Mouse (Mus musculus): ENCODE measurements around the gene Polm. TPM values are rescaled to one million over a fixed set of nuclear protein-coding genes. Genes with fewer than 3 reads are reported as not detected.

The Polm gene
- polyA plus RNA-seq (2015; fragmentation: Nextera tagmentation; extraction: Ambion mirVana) = 7.3 TPM in 2 replicates

- no peaks in the 10 kb centered on the region for H3K9me3 ChIP-seq
- under 1% methylated on average over 63 of the region's 63 CpGs for WGBS
- peak; percentile 97 for ATAC-seq (ENCODE audit: low FRiP score, low read depth)
These were observed at the start of gene Polm for GRCm38 (mm10) chr11:5837251-5838246. Gene Polm, minus strand, starts transcription at chr11:5838016.

DNA sequence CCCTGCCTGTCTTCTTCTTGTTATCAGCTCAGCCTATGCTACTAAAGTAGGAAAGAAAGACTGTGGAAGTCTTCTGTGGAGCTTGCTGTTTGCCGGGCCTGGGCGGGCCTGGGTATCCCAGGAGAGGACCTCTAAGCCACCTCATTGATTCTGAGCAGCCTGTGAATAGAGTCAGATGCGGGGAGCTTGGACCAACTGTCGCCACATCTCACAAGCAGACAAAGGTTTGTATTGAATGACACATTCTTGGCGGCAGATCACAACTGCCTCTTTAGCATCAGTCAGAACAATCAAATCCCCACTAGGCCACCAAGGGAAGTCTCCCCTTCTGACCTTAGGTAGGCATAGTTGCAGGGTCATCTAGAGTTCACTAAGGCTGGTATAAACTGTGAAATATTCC is 49.4 kb upstream of the Polm start:
- Histone ChIP-seq H3K4me3 (no peak overlapping the region), H3K4me1 (replicated peaks) (peaks cover 10% of the 10 kb centered on the region), H3K27me3 (no peaks in the 10 kb centered on the region), H3K9me3 (no peaks in the 10 kb centered on the region), H3K9ac (no peak overlapping the region), H3K27ac (replicated peaks) (no peak overlapping the region), H3K4me2 (no peak overlapping the region), H3K36me3 (no peaks in the 10 kb centered on the region)
- 9% methylated on average over 5 of the region's 5 CpGs for WGBS
- ATAC-seq (ENCODE audit: low FRiP score, low read depth) = no peak

More at GRCm38 (mm10) chr11:5837251-5838246, at the start of gene Polm:
- peak within 1 kb of the TSS; percentile 80 for H3K27ac ChIP-seq (replicated peaks)
- peak within 1 kb of the TSS; percentile 82 for H3K9ac ChIP-seq
- peaks cover 10% of the 10 kb centered on the region; the same call in 1 of the 2 replicates for H3K4me1 ChIP-seq (replicated peaks)
- H3K4me2 ChIP-seq = peak within 1 kb of the TSS; percentile 96
- H3K36me3 ChIP-seq = no peaks in the 10 kb centered on the region; the same call in 1 of the 2 replicates
- H3K4me3 ChIP-seq = peak within 1 kb of the TSS; percentile 85
- H3K27me3 ChIP-seq = no peaks in the 10 kb centered on the region

- H3K9ac ChIP-seq = no peak overlapping the region
- no peak for ATAC-seq (ENCODE audit: low FRiP score, low read depth)
These were observed 48.4 kb upstream of the Polm start for GRCm38 (mm10) chr11:5886187-5886586.

GRCm38 (mm10) chr11:5882518-5882917 is 44.7 kb upstream of the Polm start:
- no peak overlapping the region for H3K4me3 ChIP-seq
- H3K27me3 ChIP-seq = no peaks in the 10 kb centered on the region
- H3K36me3 ChIP-seq = no peaks in the 10 kb centered on the region
- H3K9ac ChIP-seq = no peak overlapping the region
- H3K4me2 ChIP-seq = no peak overlapping the region
- no peak overlapping the region for H3K27ac ChIP-seq (replicated peaks)
- ATAC-seq (ENCODE audit: low FRiP score, low read depth) = no peak
- 85% methylated on average over 8 of the region's 8 CpGs for WGBS
- H3K9me3 ChIP-seq = no peaks in the 10 kb centered on the region
- H3K4me1 ChIP-seq (replicated peaks) = peaks cover 20% of the 10 kb centered on the region

More at GRCm38 (mm10) chr11:5886187-5886586, 48.4 kb upstream of the Polm start:
- Histone ChIP-seq H3K9me3 (no peaks in the 10 kb centered on the region), H3K4me2 (no peak overlapping the region), H3K27me3 (no peaks in the 10 kb centered on the region), H3K4me3 (no peak overlapping the region), H3K36me3 (no peaks in the 10 kb centered on the region), H3K4me1 (replicated peaks) (peaks cover 7% of the 10 kb centered on the region), H3K27ac (replicated peaks) (no peak overlapping the region)
- 24% methylated on average over 9 of the region's 9 CpGs for WGBS

GRCm38 (mm10) chr11:5879905-5880304 is 42.1 kb upstream of the Polm start:
- WGBS = 50% methylated on average over 5 of the region's 5 CpGs

GRCm38 (mm10) chr11:5878661-5879060 is 40.8 kb upstream of the Polm start:
- WGBS = 24% methylated on average over 8 of the region's 8 CpGs
- ATAC-seq (ENCODE audit: low FRiP score, low read depth) = no peak
- peak overlapping the region; percentile 60 for H3K9ac ChIP-seq

More at GRCm38 (mm10) chr11:5879905-5880304, 42.1 kb upstream of the Polm start:
- no peaks in the 10 kb centered on the region for H3K27me3 ChIP-seq
- no peak overlapping the region for H3K4me2 ChIP-seq
- H3K36me3 ChIP-seq = peaks cover 1% of the 10 kb centered on the region; the same call in 1 of the 2 replicates
- H3K4me3 ChIP-seq = no peak overlapping the region
- H3K9ac ChIP-seq = no peak overlapping the region
- no peaks in the 10 kb centered on the region for H3K9me3 ChIP-seq
- H3K4me1 ChIP-seq (replicated peaks) = peaks cover 29% of the 10 kb centered on the region
- H3K27ac ChIP-seq (replicated peaks) = no peak overlapping the region
- ATAC-seq (ENCODE audit: low FRiP score, low read depth) = no peak

GRCm38 (mm10) chr11:5877921-5878526 is 40.2 kb upstream of the Polm start, which contains the start of gene Pold2:
Gene Pold2, minus strand, starts transcription at chr11:5878292.
- peak; percentile 99 for ATAC-seq (ENCODE audit: low FRiP score, low read depth)
- H3K9ac ChIP-seq = peak within 1 kb of the TSS; percentile 60
- H3K4me3 ChIP-seq = peak within 1 kb of the TSS; percentile 67
- peak within 1 kb of the TSS; percentile 84 for H3K27ac ChIP-seq (replicated peaks)
- H3K9me3 ChIP-seq = no peaks in the 10 kb centered on the region
- no peaks in the 10 kb centered on the region for H3K27me3 ChIP-seq
- peaks cover 29% of the 10 kb centered on the region for H3K4me1 ChIP-seq (replicated peaks)
- peak within 1 kb of the TSS; percentile 62 for H3K4me2 ChIP-seq
- WGBS = under 1% methylated on average over 52 of the region's 52 CpGs
- H3K36me3 ChIP-seq = peaks cover 16% of the 10 kb centered on the region

More at GRCm38 (mm10) chr11:5878661-5879060, 40.8 kb upstream of the Polm start:
- Histone ChIP-seq H3K4me2 (peak overlapping the region; percentile 62), H3K4me3 (peak overlapping the region; percentile 67), H3K36me3 (peaks cover 10% of the 10 kb centered on the region), H3K27ac (replicated peaks) (peak overlapping the region; percentile 84), H3K9me3 (no peaks in the 10 kb centered on the region), H3K27me3 (no peaks in the 10 kb centered on the region), H3K4me1 (replicated peaks) (peaks cover 29% of the 10 kb centered on the region)

DNA sequence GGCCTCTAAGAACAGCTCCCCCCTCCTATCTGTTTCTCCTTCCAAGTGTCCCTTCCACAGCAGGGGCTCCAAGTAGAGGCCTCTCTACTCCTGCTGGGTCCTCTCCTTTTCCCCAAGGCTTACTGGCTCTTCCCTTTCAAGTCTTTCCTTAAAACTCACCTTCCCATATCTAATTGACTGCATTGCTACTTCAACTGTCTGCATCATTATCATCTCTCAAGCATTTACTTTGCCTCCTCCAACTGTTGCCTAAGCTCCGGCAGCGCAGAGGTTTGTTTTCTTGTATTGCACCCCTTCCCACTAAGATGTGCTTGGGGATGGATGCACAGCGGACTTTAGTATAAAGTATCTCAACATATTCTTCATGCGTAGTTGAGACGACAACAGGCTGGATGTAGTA is 39.6 kb upstream of the Polm start:
- Histone ChIP-seq H3K36me3 (peaks cover 20% of the 10 kb centered on the region), H3K4me2 (peak overlapping the region; percentile 62), H3K4me1 (replicated peaks) (peaks cover 29% of the 10 kb centered on the region), H3K27ac (replicated peaks) (no peak overlapping the region), H3K9me3 (no peaks in the 10 kb centered on the region), H3K9ac (peak overlapping the region; percentile 60), H3K4me3 (peak overlapping the region; percentile 67), H3K27me3 (no peaks in the 10 kb centered on the region)
- WGBS = 5% methylated on average over 5 of the region's 5 CpGs
- no peak for ATAC-seq (ENCODE audit: low FRiP score, low read depth)

GRCm38 (mm10) chr11:5873192-5873591 is 35.4 kb upstream of the Polm start:
- Histone ChIP-seq H3K36me3 (peaks cover 26% of the 10 kb centered on the region), H3K4me1 (replicated peaks) (peaks cover 17% of the 10 kb centered on the region), H3K9ac (no peak overlapping the region), H3K4me3 (no peak overlapping the region), H3K4me2 (no peak overlapping the region), H3K27me3 (no peaks in the 10 kb centered on the region), H3K27ac (replicated peaks) (no peak overlapping the region), H3K9me3 (no peaks in the 10 kb centered on the region)
- WGBS = 95% methylated on average over 9 of the region's 9 CpGs
- ATAC-seq (ENCODE audit: low FRiP score, low read depth) = no peak

DNA sequence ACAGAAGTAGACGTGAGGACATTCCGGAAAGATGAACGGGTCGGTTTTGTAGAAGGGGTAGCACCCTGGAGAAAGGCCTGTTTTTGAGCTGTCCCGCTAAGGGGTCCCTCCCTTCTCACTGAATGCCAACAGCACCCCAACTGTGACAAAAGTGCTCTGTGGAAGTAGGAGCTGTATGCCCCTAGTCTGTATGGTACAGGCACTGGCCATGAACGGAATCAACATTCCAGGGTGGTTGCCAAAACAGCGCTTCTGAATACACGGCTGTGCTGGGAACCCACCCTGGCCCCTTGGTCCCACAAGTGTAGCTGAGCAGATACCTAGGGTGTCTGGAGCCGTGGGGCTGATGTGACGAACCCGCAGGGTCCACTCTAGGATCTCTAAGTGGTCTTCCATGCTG is 34.9 kb upstream of the Polm start:
- WGBS = 97% methylated on average over 11 of the region's 11 CpGs
- no peaks in the 10 kb centered on the region for H3K9me3 ChIP-seq
- no peaks in the 10 kb centered on the region for H3K27me3 ChIP-seq
- ATAC-seq (ENCODE audit: low FRiP score, low read depth) = no peak
- no peak overlapping the region for H3K4me2 ChIP-seq
- H3K4me3 ChIP-seq = no peak overlapping the region
- peaks cover 26% of the 10 kb centered on the region for H3K36me3 ChIP-seq
- H3K4me1 ChIP-seq (replicated peaks) = peaks cover 17% of the 10 kb centered on the region
- no peak overlapping the region for H3K27ac ChIP-seq (replicated peaks)
- H3K9ac ChIP-seq = no peak overlapping the region

- Histone ChIP-seq H3K27me3 (no peaks in the 10 kb centered on the region), H3K9me3 (no peaks in the 10 kb centered on the region), H3K4me2 (no peak overlapping the region), H3K4me1 (replicated peaks) (no peaks in the 10 kb centered on the region), H3K27ac (replicated peaks) (no peak overlapping the region), H3K36me3 (peaks cover 26% of the 10 kb centered on the region), H3K9ac (no peak overlapping the region), H3K4me3 (no peak overlapping the region)
- 85% methylated on average over 16 of the region's 16 CpGs for WGBS
- ATAC-seq (ENCODE audit: low FRiP score, low read depth) = no peak
These were observed 32.3 kb upstream of the Polm start for GRCm38 (mm10) chr11:5870069-5870468.

GRCm38 (mm10) chr11:5869331-5869730 is 31.5 kb upstream of the Polm start:
- H3K9ac ChIP-seq = no peak overlapping the region

More at GRCm38 (mm10) chr11:5869331-5869730, 31.5 kb upstream of the Polm start:
- Histone ChIP-seq H3K36me3 (peaks cover 19% of the 10 kb centered on the region), H3K27ac (replicated peaks) (no peak overlapping the region), H3K4me2 (no peak overlapping the region), H3K4me3 (no peak overlapping the region), H3K4me1 (replicated peaks) (no peaks in the 10 kb centered on the region), H3K27me3 (no peaks in the 10 kb centered on the region), H3K9me3 (no peaks in the 10 kb centered on the region)
- ATAC-seq (ENCODE audit: low FRiP score, low read depth) = no peak
- WGBS = 96% methylated on average over 16 of the region's 16 CpGs
